Mouse (Mus musculus) CD4-positive naive resting alpha-beta T cell, adult 57 days (primary cell): ENCODE measurements around the gene Ctcf. TPM values are rescaled to one million over a fixed set of nuclear protein-coding genes. Genes with fewer than 3 reads are reported as not detected.

Experiments
- total RNA-seq: library from RNA; stranded (reverse); gene quantifications from one replicate; pipeline ENCODE4 v1.2.4, GENCODE M21; 2023

Gene Ctcf
- 159 TPM for total RNA-seq

DNA sequence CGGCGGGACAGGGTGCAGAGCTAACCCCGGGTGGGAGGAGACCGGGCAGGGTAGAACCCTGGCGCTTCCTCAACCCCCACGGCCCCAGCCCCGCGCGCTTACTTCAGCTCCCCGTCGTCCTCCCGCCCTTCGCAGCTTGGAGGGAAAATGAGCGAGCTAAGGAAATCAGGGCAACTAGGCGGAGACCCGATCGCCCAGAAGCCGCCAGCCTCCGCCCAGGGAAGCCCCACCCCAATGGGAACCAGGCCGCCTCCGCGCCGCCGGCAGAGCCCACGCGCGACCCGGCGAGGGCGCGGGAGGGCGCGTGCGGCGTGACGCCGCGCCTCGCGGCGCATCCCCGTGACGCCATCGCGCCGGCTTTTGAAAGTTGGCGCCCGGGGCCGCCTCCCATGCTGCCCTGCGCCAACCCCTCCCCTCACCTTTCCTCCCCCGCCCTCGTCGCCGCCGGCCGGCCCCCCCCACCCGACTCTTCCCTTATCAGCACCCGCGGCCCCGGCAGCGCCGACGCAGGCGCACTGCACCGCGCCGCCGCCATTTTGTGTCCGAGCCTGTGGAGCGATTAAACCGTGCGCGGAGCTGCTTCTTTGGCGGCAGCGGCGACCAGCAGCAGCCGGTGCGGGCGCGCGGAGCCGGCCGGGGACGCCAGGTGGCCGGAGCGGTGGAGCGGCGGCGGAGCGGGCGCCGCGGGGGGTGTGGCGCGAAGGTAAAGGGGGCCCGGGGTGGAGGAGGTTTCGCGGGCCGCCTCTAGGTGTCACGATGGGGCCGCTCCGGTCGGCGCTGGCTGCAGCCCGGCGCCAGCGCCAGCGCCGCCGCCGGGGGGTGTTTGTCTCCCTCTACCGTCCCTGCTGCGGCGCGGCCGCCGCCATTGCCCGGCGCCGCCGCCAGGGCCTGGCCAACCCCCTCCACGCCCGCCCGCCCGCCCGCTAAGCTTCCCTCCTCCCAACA, at the start of gene Ctcf:
Ctcf (plus strand) TSS at position 551 of the 945 bp plus-strand sequence.

DNA sequence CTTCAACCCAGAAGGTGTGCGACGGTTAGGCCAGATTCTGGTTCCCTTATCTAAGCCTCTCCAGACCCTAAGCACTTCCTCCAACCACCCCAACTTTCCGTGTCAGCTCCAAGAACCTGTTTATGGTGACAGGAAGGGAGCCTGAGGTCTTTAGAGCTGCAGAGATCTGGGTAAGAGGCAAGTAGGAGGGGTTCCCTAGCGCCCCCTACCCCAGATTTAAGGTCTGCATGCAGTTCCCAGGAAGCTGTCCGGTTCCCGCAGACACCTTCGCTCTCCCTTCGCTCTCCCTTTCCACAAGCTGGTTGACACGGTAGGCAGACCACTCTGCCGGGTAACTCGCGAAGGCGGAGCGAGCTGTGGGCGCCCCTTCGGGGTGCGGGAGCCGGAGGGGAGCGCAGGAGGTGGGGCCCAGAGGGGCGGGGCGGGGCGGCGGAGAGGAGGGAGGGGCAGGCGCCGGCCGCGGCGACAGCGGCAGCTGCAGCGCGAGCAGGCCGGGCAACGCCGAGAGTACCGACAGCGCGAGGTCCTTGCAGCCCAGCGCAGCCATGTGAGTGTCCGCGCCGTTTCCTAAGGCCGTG, 31.5 kb upstream of the Ctcf start, which contains the start of gene Ripor1:
Ripor1 (plus strand) TSS at position 452 of the 578 bp plus-strand sequence.

DNA sequence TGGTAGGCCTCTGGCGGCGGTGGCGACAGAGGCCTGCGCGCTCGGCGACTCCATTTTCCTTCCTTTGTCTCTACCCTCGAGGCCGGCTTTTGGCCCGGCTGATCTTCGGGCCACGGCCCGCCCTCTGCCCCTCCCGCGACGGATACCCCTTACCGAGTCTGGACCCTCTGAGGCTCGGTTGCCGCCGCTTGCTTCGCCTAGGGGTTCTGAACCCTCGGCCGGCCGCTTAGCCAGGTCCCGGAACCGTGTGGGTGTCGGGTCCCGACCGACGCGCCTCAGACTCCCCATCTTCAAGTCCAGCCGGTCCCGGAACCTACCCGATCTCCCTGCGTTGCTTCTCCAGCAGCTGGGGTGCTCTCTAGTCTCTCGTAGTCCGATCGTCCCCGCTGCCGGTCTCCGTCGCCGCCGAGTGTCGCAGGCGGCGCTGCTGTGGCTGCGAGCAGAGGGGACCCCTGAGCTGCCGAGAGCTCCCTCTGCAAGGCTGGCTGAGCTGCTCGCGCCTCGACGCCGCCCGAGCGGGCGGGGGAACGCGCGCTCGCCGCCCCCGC, 669 bp downstream of the Ctcf start, which contains the start of gene Agrp:
Agrp (minus strand) TSS at position 431 of the 548 bp plus-strand sequence.

DNA sequence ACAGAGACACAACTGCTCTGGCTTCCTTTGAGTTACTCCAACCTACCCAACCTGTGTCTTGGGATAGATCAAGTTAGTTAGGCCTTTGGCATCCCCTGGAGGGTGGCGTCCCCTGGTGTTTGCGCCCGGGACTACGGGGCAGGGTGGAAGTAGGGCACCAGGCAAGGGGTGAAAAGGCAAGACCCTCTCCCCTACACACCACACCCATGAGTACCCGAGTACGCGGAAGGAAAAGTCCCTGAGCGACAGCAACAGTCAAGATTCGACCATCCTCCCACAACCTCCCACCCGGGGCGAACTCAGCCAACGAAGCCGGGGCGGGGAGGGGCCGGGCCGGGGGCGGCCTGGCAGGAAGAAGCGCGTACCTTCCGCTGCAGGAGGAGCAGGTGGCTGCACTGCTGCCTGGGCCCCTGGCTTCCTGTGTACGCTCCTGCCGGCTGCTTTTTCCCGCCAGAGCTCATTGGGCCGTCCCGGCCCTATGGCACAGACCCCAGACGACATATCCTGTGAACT, 49.5 kb downstream of the Ctcf start, which contains the start of gene Carmil2:
Carmil2 (plus strand) TSS at position 479 of the 513 bp plus-strand sequence.

DNA sequence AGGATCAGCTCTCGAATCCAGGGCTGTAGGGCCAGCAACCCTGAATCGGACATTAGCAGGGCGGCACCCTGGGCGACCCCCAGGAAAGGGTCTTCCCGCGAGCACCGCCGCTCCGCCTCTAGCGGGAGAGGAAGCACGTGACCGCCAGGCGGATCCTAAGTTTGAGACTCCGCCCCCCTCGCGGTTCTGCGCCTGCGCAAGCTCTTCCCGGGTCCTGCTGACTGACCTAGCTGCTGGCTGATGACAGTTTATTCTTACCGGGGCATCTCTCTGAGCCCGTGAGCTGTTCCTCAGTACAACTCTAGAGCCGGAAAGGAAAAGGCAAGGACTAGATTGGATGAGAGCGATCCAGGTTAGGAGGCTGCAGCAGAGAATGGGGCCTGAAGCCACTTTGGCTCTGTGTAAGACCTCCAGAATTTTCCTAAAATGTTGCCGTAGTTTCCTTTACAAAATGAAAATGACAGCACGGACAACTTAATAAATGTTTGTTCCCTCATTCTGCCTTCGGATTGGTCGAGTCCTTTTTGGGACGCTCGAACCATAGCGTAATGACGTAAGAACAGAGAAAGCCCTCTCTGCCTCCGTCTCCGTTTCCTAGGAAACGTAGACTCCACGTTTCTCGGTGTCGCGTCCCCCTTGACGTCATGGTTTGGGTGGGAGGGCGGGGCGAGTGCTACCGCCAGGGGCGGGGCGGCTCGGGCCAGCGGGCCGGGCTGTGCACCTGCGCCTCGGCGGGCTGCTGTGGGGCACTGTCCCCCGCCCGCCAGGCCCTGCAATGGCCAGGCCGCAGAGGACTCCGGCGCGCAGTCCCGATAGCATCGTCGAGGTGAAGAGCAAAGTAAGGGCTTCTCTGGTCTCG, 64.8 kb downstream of the Ctcf start, which contains the start of the genes Acd and Pard6a:
Acd (minus strand) TSS at position 137 of the 859 bp plus-strand sequence.
Pard6a (plus strand) TSS at position 183 of the 859 bp plus-strand sequence.

DNA sequence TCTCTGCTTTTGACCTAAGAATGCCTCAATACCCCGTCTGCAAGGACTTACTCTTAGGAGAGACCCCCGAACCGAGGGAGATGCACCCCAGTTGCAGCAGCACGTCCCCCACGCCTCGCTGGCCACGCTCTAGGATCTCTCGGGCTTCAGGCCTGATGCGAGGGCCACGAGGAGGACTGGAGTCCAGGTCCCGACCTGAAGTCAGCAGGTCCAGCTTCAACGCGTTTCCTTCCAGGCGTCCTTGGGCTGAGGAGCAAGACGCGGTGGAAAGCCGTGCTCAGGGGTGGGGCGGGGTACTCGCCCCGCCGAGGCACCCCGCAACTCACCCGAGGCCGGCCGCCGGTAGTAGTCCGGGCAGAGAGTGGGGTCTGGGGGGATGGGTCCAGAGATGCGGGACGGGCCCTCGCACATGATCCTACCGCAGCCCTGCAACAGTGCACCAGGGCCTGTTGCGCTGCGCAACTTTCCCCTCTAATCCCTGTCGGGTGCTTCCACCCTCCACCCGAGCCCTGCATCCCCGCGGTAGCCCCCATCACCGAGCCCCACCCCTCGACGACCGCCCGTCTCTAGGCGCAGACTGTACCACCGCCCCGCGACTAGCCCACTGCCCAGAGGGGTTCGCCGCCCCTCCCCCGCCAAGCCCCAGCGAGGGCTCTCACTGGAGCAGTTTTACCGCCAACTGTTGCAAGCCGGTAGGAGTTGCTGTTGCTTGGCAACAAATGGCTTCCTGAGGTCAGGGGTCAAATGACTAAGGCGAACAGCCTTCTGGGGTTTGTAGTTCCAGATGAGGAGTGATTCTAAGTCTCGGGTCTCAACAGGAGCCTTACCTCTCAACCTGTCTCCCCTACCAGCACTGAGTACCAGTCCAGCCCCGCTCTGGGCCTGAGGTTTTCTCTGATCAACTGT, 71.4 kb downstream of the Ctcf start, which contains the start of the genes 4933405L10Rik and Enkd1:
4933405L10Rik (plus strand) TSS at position 158 of the 906 bp plus-strand sequence.
Enkd1 (minus strand) TSS at position 713 of the 906 bp plus-strand sequence.

Other genes starting within 250 kb of the Ctcf start
- gene Kctd19, start 223.1 kb upstream of the Ctcf start, total RNA-seq = not detected
- not detected for gene Lrrc36, start 223.0 kb upstream of the Ctcf start, total RNA-seq
- gene Tppp3, start 165.0 kb upstream of the Ctcf start, total RNA-seq = 1.8 TPM
- 4.1 TPM for gene Zdhhc1, start 139.7 kb upstream of the Ctcf start, total RNA-seq
- gene Hsd11b2, start 117.8 kb upstream of the Ctcf start, total RNA-seq = not detected
- 56.7 TPM for gene Atp6v0d1, start 70.5 kb upstream of the Ctcf start, total RNA-seq
- 25.7 TPM for gene Ripor1, start 31.3 kb upstream of the Ctcf start, total RNA-seq
- gene Agrp, start 825 bp downstream of the Ctcf start, total RNA-seq = not detected
- gene Carmil2, start 49.7 kb downstream of the Ctcf start, total RNA-seq = 147 TPM
- 50.7 TPM for gene Acd, start 64.5 kb downstream of the Ctcf start, total RNA-seq
- gene Pard6a, start 64.6 kb downstream of the Ctcf start, total RNA-seq = 13.1 TPM
- not detected for gene 4933405L10Rik, start 71.1 kb downstream of the Ctcf start, total RNA-seq
- gene Enkd1, start 71.6 kb downstream of the Ctcf start, total RNA-seq = 2.6 TPM
- gene Gfod2, start 122.1 kb downstream of the Ctcf start, total RNA-seq = 10.1 TPM
- gene Ranbp10, start 190.8 kb downstream of the Ctcf start, total RNA-seq = 103 TPM
- not detected for gene Tsnaxip1, start 191.2 kb downstream of the Ctcf start, total RNA-seq
- 25.1 TPM for gene Cenpt, start 216.7 kb downstream of the Ctcf start, total RNA-seq
- 23.1 TPM for gene Thap11, start 218.6 kb downstream of the Ctcf start, total RNA-seq
- gene Nutf2, start 224.0 kb downstream of the Ctcf start, total RNA-seq = 36.5 TPM
- 84.2 TPM for gene Edc4, start 244.3 kb downstream of the Ctcf start, total RNA-seq